Mouse (Mus musculus) midbrain, embryonic 13.5 days (tissue): ENCODE results near the gene Vash1. TPM values are rescaled to one million over a fixed set of nuclear protein-coding genes. Genes with fewer than 3 reads are reported as not detected.

Experiments used
- ATAC-seq: fragments of 200-750 bp; cut with Nextera tagmentation; 2 replicates; pipeline ENCODE4 v1.8.0; 2017; ENCODE audit warnings: mild to moderate bottlenecking, moderate TSS enrichment, moderate library complexity
- H3K27ac ChIP-seq: fragments of 300-500 bp; sonication (generic); 2 replicates; pipeline ENCODE4 v1.5.1; 2015; ENCODE audit warnings: inconsistent platforms, mild to moderate bottlenecking, moderate library complexity
- H3K27me3 ChIP-seq: fragments of 300-500 bp; sonication (generic); 2 replicates; pipeline ENCODE4 v1.6.1; 2015; ENCODE audit warnings: mild to moderate bottlenecking, inconsistent platforms
- H3K36me3 ChIP-seq: fragments of 300-500 bp; sonication (generic); 2 replicates; pipeline ENCODE4 v1.6.1; 2015; ENCODE audit warnings: mild to moderate bottlenecking, inconsistent platforms
- H3K4me1 ChIP-seq: fragments of 300-500 bp; sonication (generic); replicated peaks from 2 replicates; pipeline ENCODE4 v1.6.1; 2015; ENCODE audit warnings: inconsistent platforms
- H3K4me2 ChIP-seq: fragments of 300-500 bp; sonication (generic); replicated peaks from 2 replicates; pipeline ENCODE4 v1.6.1; 2015; ENCODE audit warnings: moderate library complexity, mild to moderate bottlenecking, inconsistent platforms
- H3K4me3 ChIP-seq: fragments of 300-500 bp; sonication (generic); replicated peaks from 2 replicates; pipeline ENCODE4 v1.5.1; 2015; ENCODE audit warnings: mild to moderate bottlenecking, inconsistent platforms
- H3K9ac ChIP-seq: fragments of 300-500 bp; sonication (generic); replicated peaks from 2 replicates; pipeline ENCODE4 v1.6.1; 2015; ENCODE audit warnings: mild to moderate bottlenecking, inconsistent platforms
- H3K9me3 ChIP-seq: fragments of 300-500 bp; sonication (generic); 2 replicates; pipeline ENCODE4 v1.6.1; 2016; ENCODE audit warnings: mild to moderate bottlenecking, inconsistent platforms
- WGBS: fragments of 180-500 bp; shearing (Covaris S2); methylation state at CpG from one replicate; pipeline ENCODE4 v1.1.7; 2015; 5-methylcytosine and 5-hydroxymethylcytosine counted together
- polyA plus RNA-seq: library from polyadenylated mRNA; unstranded; fragments of >200 nt; fragmentation: Nextera tagmentation; extraction: Ambion mirVana; gene quantifications from 2 replicates; pipeline ENCODE4 v1.2.1, GENCODE M21; 2015

The Vash1 gene
- polyA plus RNA-seq, 1 experiment from 2014 or later: 40.6 TPM

DNA sequence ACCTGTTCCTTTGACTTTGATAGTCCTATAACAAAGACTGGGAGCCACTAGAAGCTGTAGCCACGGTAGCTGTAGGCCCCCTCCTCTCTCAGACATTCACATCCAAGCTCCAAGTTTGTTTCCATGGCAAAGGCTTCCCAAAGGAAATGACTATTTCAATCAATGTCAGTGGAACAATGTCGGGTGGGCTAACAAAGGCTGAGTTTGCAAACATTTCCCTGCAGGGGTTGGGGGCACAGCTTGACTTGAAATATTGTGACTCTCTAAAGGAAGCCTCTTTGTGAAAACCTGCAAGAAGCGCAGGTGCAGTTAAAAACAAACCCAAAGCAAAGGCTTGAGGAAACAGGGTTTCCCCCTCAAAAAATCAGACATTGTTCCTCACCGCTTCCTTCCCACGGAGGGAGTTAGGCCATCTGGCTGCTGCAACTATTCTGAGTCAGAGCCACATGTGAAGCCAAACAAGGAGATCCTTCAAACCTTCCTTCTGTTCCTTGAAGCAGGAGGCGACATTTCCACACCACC lies 19.0 kb upstream of the Vash1 start:
- no peak overlapping the region for H3K4me2 ChIP-seq
- peak overlapping the region; percentile 74 for H3K27ac ChIP-seq
- no peaks in the 10 kb centered on the region for H3K27me3 ChIP-seq
- 10% methylated on average over 6 of the region's 6 CpGs for WGBS
- H3K9me3 ChIP-seq: no peaks in the 10 kb centered on the region
- H3K4me1 ChIP-seq: peaks cover 10% of the 10 kb centered on the region
- no peak overlapping the region for H3K4me3 ChIP-seq
- ATAC-seq: peak; percentile 75
- no peak overlapping the region for H3K9ac ChIP-seq
- no peaks in the 10 kb centered on the region for H3K36me3 ChIP-seq

DNA sequence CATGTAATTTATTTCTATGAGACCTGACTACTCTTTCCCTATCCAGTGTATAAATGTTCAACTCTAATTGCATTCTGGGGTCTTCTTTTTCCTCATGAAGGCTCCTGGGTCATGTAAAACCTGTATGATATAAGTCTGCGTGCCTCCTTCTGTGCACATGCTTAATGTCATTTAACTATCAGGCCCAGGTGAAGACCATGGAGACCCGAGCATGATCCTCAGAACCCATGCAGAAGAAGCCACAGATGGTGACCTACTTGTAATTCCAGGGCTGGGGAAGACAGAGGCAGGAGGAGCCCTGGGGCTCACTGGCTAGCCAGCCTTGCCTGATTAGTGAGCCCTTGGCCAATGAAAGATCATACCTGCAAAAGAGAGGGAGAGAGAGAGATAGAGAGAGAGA lies 18.0 kb upstream of the Vash1 start:
- Histone ChIP-seq H3K27me3 (no peaks in the 10 kb centered on the region), H3K27ac (no peak overlapping the region), H3K36me3 (no peaks in the 10 kb centered on the region), H3K4me3 (no peak overlapping the region), H3K9ac (no peak overlapping the region), H3K4me1 (peaks cover 10% of the 10 kb centered on the region), H3K4me2 (no peak overlapping the region), H3K9me3 (no peaks in the 10 kb centered on the region)
- WGBS: 78% methylated on average over 2 of the region's 2 CpGs
- ATAC-seq: no peak

DNA sequence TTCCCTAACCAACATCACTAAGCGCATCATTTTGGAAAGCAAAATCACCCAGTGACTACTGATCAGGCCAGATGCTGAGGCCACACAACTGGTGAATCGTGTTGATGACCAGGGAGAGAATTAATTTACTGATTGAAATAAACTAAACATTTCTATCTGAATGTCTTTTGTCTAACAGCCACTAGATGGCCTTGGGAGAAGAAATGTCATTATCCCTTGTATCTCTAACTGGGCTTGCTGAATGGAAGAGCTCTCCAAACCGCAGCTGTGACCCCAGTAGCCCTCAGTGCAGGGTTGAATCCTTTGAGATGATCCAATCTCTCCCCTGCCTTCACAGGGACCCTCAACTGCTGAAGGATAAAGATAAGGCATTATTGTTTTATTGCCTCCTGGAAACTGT lies 12.8 kb upstream of the Vash1 start:
- no peak for ATAC-seq
- 75% methylated on average over 3 of the region's 3 CpGs for WGBS
- H3K27me3 ChIP-seq: no peaks in the 10 kb centered on the region
- no peak overlapping the region for H3K27ac ChIP-seq
- H3K4me1 ChIP-seq: no peaks in the 10 kb centered on the region
- no peaks in the 10 kb centered on the region for H3K9me3 ChIP-seq
- no peak overlapping the region for H3K4me3 ChIP-seq
- no peaks in the 10 kb centered on the region for H3K36me3 ChIP-seq
- no peak overlapping the region for H3K9ac ChIP-seq
- no peak overlapping the region for H3K4me2 ChIP-seq

DNA sequence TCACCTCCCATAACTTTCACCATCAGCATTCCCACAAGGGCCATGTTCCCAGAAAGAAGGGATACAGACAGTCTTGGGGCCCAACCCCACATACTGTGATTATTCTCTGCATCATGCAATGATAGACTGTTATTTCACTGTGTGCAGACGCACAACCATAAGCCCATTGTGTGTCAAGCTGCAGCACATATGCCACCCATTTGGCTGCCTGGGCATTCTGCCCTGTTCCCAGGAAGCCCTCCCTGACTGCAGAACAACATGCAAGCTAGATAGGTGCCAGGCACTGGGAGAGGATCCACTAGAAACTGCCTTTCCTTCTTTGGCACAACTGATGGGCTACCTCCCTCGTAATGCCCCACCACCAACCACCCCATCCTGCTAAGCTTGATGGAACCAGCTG lies 10.1 kb upstream of the Vash1 start:
- Histone ChIP-seq H3K9ac (no peak overlapping the region), H3K4me1 (no peaks in the 10 kb centered on the region), H3K27me3 (no peaks in the 10 kb centered on the region), H3K4me2 (no peak overlapping the region), H3K4me3 (no peak overlapping the region), H3K27ac (no peak overlapping the region), H3K9me3 (no peaks in the 10 kb centered on the region), H3K36me3 (no peaks in the 10 kb centered on the region)
- WGBS: 95% methylated on average over 2 of the region's 2 CpGs
- no peak for ATAC-seq

DNA sequence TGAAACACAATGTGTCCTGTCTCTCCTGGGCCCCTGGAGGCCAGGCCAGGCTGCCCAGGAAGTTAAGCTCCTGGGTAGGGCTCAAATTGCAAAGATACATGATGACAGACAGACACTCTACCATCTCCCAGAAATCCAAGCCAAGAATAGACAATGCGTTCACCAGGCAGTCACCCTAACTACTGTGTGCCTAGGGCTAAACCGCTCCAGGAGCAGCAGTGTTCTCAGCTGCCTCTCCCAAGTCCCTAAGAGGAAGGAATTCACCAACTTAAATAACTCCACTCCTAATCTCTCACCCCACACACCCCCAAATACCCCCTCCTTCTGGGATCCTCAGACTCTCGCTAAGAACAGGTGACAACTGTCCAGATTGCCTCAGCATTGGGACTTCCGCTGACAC lies 6.4 kb upstream of the Vash1 start:
- no peaks in the 10 kb centered on the region for H3K36me3 ChIP-seq
- no peak overlapping the region for H3K4me2 ChIP-seq
- 87% methylated on average over 4 of the region's 4 CpGs for WGBS
- ATAC-seq: no peak
- no peaks in the 10 kb centered on the region for H3K4me1 ChIP-seq
- H3K9ac ChIP-seq: no peak overlapping the region
- no peak overlapping the region for H3K4me3 ChIP-seq
- H3K9me3 ChIP-seq: no peaks in the 10 kb centered on the region
- peaks cover 2% of the 10 kb centered on the region; the same call in 1 of the 2 replicates for H3K27me3 ChIP-seq
- no peak overlapping the region for H3K27ac ChIP-seq

DNA sequence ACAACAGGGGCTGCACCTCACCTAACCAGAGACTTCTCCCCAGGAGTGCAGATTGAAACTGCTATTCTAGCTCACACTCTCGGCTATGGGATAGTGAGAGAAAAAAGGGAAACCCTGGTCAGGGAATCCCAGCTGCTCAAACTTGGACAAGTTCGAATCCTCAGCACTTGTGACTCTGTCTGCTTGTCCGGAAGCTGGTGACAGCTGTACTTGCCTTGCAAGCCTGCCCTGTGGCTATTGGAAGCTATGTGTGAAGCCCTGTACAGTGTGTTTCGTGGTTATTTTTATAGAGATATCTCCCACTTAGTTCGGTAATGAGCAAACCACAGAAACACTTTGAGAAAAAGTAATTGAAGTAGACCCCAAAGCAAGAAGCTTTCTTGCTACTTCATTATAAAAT lies 6.0 kb upstream of the Vash1 start:
- no peak overlapping the region for H3K9ac ChIP-seq
- H3K4me2 ChIP-seq: no peak overlapping the region
- 85% methylated on average over 5 of the region's 5 CpGs for WGBS
- H3K36me3 ChIP-seq: no peaks in the 10 kb centered on the region
- H3K27ac ChIP-seq: no peak overlapping the region
- H3K4me3 ChIP-seq: no peak overlapping the region
- no peaks in the 10 kb centered on the region for H3K4me1 ChIP-seq
- ATAC-seq: no peak
- H3K27me3 ChIP-seq: peaks cover 6% of the 10 kb centered on the region; the same call in 1 of the 2 replicates
- H3K9me3 ChIP-seq: no peaks in the 10 kb centered on the region

DNA sequence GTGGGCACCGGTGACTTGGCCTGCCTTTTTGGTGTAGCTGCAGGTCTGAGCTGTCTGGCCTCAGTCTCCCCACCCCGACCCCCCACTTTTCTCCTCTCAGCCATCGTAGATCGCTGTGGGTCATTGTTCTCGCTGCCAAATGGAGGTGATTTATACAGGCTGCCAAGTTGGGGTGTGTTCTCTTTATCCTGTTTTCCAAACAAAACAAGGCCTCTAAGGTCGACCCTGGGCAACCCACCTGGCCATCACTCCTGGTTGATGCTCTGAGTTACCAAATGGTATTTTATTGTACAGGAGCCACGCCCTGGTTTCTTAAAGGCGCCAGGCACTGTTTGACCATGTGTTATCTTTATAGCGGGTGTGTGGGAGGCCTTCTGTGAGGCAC lies 1.0 kb downstream of the Vash1 start:
- H3K9me3 ChIP-seq: no peaks in the 10 kb centered on the region
- H3K9ac ChIP-seq: peak overlapping the region; percentile 100
- H3K27me3 ChIP-seq: peaks cover 9% of the 10 kb centered on the region; the same call in 1 of the 2 replicates
- H3K4me2 ChIP-seq: peak overlapping the region; percentile 95
- peaks cover 19% of the 10 kb centered on the region for H3K36me3 ChIP-seq
- H3K27ac ChIP-seq: peak overlapping the region; percentile 98
- peak; percentile 21 for ATAC-seq
- H3K4me3 ChIP-seq: peak overlapping the region; percentile 98
- WGBS: 6% methylated on average over 9 of the region's 9 CpGs
- H3K4me1 ChIP-seq: peaks cover 48% of the 10 kb centered on the region

DNA sequence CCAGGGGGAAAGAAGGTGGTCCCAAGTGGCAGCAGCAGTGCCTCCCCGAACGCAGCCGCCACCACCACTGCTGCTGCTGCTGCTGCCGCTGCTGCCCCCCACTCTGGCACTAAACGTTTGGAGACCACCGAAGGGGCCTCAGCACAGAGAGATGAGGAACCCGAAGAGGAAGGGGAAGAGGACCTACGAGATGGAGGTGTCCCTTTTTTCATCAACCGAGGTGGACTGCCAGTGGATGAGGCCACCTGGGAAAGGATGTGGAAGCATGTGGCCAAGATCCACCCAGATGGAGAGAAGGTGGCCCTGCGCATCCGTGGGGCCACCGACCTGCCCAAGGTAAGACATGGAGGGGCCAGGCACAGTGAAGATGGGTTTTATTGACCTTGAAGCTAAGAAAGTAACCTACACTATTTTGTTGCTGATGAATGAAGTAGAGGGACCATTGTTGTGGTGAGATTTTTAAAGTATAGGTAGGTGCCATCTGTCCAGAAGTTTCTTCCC lies 1.5 kb downstream of the Vash1 start:
- peaks cover 20% of the 10 kb centered on the region for H3K36me3 ChIP-seq
- H3K4me3 ChIP-seq: peak overlapping the region; percentile 98
- H3K9me3 ChIP-seq: no peaks in the 10 kb centered on the region
- peaks cover 52% of the 10 kb centered on the region for H3K4me1 ChIP-seq
- H3K27me3 ChIP-seq: peaks cover 9% of the 10 kb centered on the region; the same call in 1 of the 2 replicates
- ATAC-seq: 0 out of 2 replicates have a peak, but pooled peaks have one; percentile 1
- peak overlapping the region; percentile 100 for H3K9ac ChIP-seq
- peak overlapping the region; percentile 95 for H3K4me2 ChIP-seq
- peak overlapping the region; percentile 98 for H3K27ac ChIP-seq
- WGBS: 33% methylated on average over 12 of the region's 12 CpGs

DNA sequence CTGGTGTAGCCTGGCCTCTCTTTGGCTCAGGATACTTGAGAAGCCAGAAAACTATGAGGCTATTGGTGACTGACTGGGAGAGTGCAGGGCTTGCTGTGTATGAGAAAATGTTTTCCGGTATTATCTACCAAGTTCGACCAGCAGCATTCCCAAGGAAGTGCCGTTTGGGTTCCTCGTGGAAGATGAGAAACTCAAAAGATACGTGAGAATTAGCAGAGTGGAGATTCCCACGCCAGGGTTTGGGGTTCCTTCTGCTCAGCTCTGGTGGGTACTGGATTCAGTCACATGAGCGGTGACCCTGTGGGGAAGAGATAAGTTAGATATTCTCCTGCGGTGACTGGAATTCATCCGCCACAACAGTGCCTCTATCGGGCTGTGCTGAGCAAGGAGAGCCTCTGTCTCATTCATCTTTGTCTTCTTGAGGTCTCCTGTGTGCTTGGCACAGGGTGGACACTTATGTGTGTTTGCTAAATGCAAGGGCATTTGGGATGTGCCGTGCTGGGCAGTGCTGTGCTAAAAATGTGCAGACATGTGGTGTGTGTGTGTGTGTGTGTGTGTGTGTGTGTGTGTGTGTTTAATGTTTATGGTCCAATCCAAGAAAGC lies 2.2 kb downstream of the Vash1 start:
- no peak for ATAC-seq
- Histone ChIP-seq H3K9me3 (no peaks in the 10 kb centered on the region), H3K4me1 (peaks cover 57% of the 10 kb centered on the region), H3K4me3 (peak overlapping the region; percentile 98), H3K36me3 (peaks cover 25% of the 10 kb centered on the region), H3K27me3 (peaks cover 9% of the 10 kb centered on the region; the same call in 1 of the 2 replicates), H3K27ac (peak overlapping the region; percentile 98), H3K9ac (peak overlapping the region; percentile 100), H3K4me2 (peak overlapping the region; percentile 95)
- WGBS: 37% methylated on average over 11 of the region's 11 CpGs

DNA sequence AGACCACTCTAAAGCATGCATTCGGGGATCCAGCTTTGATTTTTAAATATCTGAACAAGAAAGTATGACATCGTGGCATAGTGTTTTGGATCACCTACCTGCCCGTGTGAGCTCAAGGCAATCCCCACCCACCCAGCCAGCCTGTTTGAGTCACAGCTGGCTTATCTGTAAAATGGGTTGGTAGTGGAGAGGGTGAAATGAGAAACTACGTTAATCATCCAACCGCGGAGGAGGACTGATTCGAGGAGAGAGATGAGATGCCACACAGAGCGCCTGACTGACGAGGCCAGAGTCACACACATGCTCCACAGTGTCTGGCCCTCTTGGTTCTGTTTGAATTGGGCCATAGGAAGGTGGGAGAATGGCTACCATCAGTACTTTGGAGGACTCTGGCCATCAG lies 3.1 kb downstream of the Vash1 start:
- H3K4me2 ChIP-seq: peak overlapping the region; percentile 95
- no peak overlapping the region for H3K27ac ChIP-seq
- WGBS: 90% methylated on average over 9 of the region's 9 CpGs
- H3K27me3 ChIP-seq: peaks cover 9% of the 10 kb centered on the region; the same call in 1 of the 2 replicates
- H3K36me3 ChIP-seq: peaks cover 34% of the 10 kb centered on the region
- peak overlapping the region; percentile 98 for H3K4me3 ChIP-seq
- 0 out of 2 replicates have a peak overlapping the region, but pooled peaks have one; percentile 33 for H3K9ac ChIP-seq
- no peaks in the 10 kb centered on the region for H3K9me3 ChIP-seq
- H3K4me1 ChIP-seq: peaks cover 57% of the 10 kb centered on the region
- ATAC-seq: no peak

DNA sequence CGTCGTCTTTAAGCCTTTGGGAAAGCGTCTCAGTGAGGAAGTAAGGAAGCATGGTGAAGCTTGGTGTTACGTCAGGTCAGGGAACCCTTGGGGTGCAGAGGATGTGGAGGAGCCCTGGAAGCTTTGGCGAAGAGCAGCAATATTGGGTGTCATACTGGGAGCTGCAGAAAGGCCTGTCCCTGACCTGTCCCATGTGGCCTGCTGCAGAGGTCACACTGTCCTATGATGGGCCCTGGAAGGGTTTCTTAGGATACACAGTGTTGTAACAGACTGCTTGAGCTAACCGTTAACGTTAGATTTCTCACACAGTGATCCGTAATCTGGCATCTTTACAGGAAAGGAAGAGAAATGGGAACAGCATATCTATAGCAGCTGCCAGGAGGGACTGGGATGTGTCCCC lies 3.7 kb downstream of the Vash1 start:
- H3K9me3 ChIP-seq: no peaks in the 10 kb centered on the region
- 0 out of 2 replicates have a peak overlapping the region, but pooled peaks have one; percentile 33 for H3K9ac ChIP-seq
- ATAC-seq: no peak
- peaks cover 40% of the 10 kb centered on the region for H3K36me3 ChIP-seq
- no peak overlapping the region; the same call in 1 of the 2 replicates for H3K27ac ChIP-seq
- H3K4me1 ChIP-seq: peaks cover 57% of the 10 kb centered on the region
- peak overlapping the region; percentile 98 for H3K4me3 ChIP-seq
- 0 out of 2 replicates have a peak, but pooled peaks cover 6% of the 10 kb centered on the region for H3K27me3 ChIP-seq
- 88% methylated on average over 8 of the region's 8 CpGs for WGBS
- H3K4me2 ChIP-seq: peak overlapping the region; percentile 95

DNA sequence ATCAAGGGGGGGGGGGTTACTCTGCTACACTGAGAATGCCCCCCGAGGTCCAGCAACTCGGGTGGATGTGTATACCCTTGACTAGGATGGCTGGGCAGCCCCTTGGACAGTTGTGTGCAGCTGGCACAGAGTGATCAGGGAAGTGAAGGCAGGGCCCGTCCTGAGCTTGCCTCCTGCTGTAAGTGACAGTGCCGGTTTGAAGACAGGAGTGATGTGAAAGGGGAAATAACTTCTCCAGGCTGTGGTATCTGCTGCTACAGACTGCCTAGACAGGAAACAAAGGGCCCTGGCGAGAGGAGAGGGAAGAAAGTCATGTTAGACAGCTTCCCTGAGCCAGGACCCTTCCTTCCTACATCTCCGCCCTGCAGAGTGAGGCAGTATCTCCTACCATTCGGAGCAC lies 5.2 kb downstream of the Vash1 start:
- Histone ChIP-seq H3K27me3 (no peaks in the 10 kb centered on the region), H3K9me3 (no peaks in the 10 kb centered on the region), H3K27ac (no peak overlapping the region), H3K9ac (no peak overlapping the region), H3K36me3 (peaks cover 55% of the 10 kb centered on the region), H3K4me3 (no peak overlapping the region), H3K4me1 (peaks cover 56% of the 10 kb centered on the region), H3K4me2 (peak overlapping the region; percentile 95; the same call in 1 of the 2 replicates)
- ATAC-seq: no peak
- WGBS: 85% methylated on average over 7 of the region's 7 CpGs
